Mouse (Mus musculus) cerebellum, adult (tissue): ENCODE data around the gene Olfr304.
"Not testable (repeated sequence)": the region's sequence is repeated elsewhere in the genome, so short reads cannot be mapped to it uniquely, and the experiment has no call there.

ENCODE experiments used
- ATAC-seq: cut with Nextera tagmentation; 2 replicates; pipeline ENCODE4 v1.9.2; 2017; ENCODE audit warnings: mild to moderate bottlenecking, moderate library complexity, mixed read lengths; ENCODE audit not compliant: insufficient number of reproducible peaks, low FRiP score, low TSS enrichment

The Olfr304 gene

GRCm38 (mm10) chr7:86386558-86386957 is at the start of gene Olfr304:
Gene Olfr304 (minus strand): TSS chr7:86386658.
- ATAC-seq: no peak

GRCm38 (mm10) chr7:86403546-86403945 is 17.1 kb upstream of the Olfr304 start, which contains the start of gene Olfr301:
Gene Olfr301 (plus strand): TSS chr7:86403846.
- no peak for ATAC-seq

GRCm38 (mm10) chr7:86397689-86398088 is 11.2 kb upstream of the Olfr304 start, which contains the start of gene Olfr303:
Gene Olfr303 (minus strand): TSS chr7:86397789.
- ATAC-seq: no peak

- no peak for ATAC-seq
Observed at GRCm38 (mm10) chr7:86385769-86386168, 689 bp downstream of the Olfr304 start.

- ATAC-seq: no peak
Observed at GRCm38 (mm10) chr7:86366828-86367227, 19.6 kb downstream of the Olfr304 start, which contains the start of gene Olfr305. Gene Olfr305 (minus strand): TSS chr7:86366928.

GRCm38 (mm10) chr7:86346296-86346695 is 40.2 kb downstream of the Olfr304 start:
- ATAC-seq: not testable (repeated sequence)

- no peak for ATAC-seq
Observed at GRCm38 (mm10) chr7:86344253-86344652, 42.2 kb downstream of the Olfr304 start.

GRCm38 (mm10) chr7:86342881-86343565 is 43.4 kb downstream of the Olfr304 start:
- no peak for ATAC-seq

- ATAC-seq: no peak
Observed at GRCm38 (mm10) chr7:86337486-86337885, 49.0 kb downstream of the Olfr304 start, which contains the start of gene Olfr307. Gene Olfr307 (minus strand): TSS chr7:86337586.
